In the genomic region with DNA sequence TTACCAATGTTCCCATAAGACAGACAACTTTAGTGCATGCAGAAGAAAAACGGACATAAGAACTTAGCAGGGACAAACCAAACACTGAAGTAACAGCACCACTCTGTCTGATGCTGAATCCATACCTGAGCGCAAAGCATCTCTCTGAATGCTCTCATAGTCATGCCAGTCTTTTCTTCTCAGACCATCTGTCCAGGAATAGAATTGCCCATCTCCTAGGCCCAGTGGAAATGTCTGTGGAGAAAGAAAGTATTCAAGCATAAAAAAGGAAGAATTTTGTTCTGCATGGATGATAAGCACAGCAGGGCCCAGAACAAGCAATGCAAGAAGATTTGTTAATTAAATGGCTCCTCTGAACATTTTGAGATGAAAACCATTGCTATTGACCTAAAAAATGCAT, we compare ENCODE assay signal across 22 mouse cellular contexts.
A peak's percentile ranks its signal among the peaks of the same experiment; 100 is the strongest.
DNase-seq lines count a peak whose midpoint lies in the region; ATAC-seq and TF ChIP-seq lines count a peak whose summit lies in the region.
"Had no signal": no experiment of that assay in that cellular context is flagged by ENCODE, and none has a peak within 500 bp of the region (broad histone marks: within the 10 kb centered on the region; RNA-seq: fewer than 3 reads in every experiment).

No protein-coding gene starts in this region.

- 75% methylated on average over 2 of the region's 2 CpGs for WGBS in hindbrain, postnatal 0 days
- 82% methylated on average over 2 of the region's 2 CpGs for WGBS in hindbrain, embryonic 10.5 days
- WGBS in cerebellum, adult 2 months: 15% methylated on average over 2 of the region's 2 CpGs
- whole genome bisulfite sequencing in kidney, embryonic 14.5 days: 90% methylated on average over 2 of the region's 2 CpGs
- WGBS in lung, adult 2 months: 83% methylated on average over 2 of the region's 2 CpGs

- H3K4me1 ChIP-seq in hindbrain, postnatal 0 days (ENCODE audit: insufficient read depth, low read length): no peaks in the 10 kb centered on the region
- no peaks in the 10 kb centered on the region for H3K4me1 ChIP-seq in hindbrain, embryonic 10.5 days (replicated peaks)
- H3K4me1 ChIP-seq in cerebellum, adult 2 months (ENCODE audit: control insufficient read depth, insufficient read depth, low read length): peaks cover 9% of the 10 kb centered on the region; the same call in 1 of the 2 replicates
- no peaks in the 10 kb centered on the region for H3K4me1 ChIP-seq in kidney, embryonic 14.5 days (ENCODE audit: control insufficient read depth, insufficient read depth, low read length)
- no peaks in the 10 kb centered on the region for H3K4me1 ChIP-seq in lung, adult 2 months (ENCODE audit: control insufficient read depth, insufficient read depth, low read length)
- H3K4me1 ChIP-seq: forebrain, embryonic 13.5 days; kidney, embryonic 15.5 days; lung, embryonic 15.5 days; midbrain, embryonic 12.5 days had no signal

- H3K27ac ChIP-seq in hindbrain, postnatal 0 days: no peak overlapping the region
- H3K27ac ChIP-seq in hindbrain, embryonic 10.5 days: no peak overlapping the region
- no peak overlapping the region for H3K27ac ChIP-seq in cerebellum, adult 2 months (ENCODE audit: insufficient read depth, low read length)
- no peak overlapping the region for H3K27ac ChIP-seq in kidney, embryonic 14.5 days (ENCODE audit: low read depth, low read length)
- H3K27ac ChIP-seq: forebrain, embryonic 13.5 days; kidney, embryonic 15.5 days; liver, embryonic 14.5 days; lung, embryonic 15.5 days; midbrain, embryonic 12.5 days; stomach, postnatal 0 days had no signal

- H3K9me3 ChIP-seq in hindbrain, postnatal 0 days (ENCODE audit: low read length): no peaks in the 10 kb centered on the region
- H3K9me3 ChIP-seq in hindbrain, embryonic 10.5 days: no peaks in the 10 kb centered on the region
- no peaks in the 10 kb centered on the region for H3K9me3 ChIP-seq in kidney, embryonic 14.5 days (ENCODE audit: control insufficient read depth, low read length)
- H3K9me3 ChIP-seq: forebrain, embryonic 13.5 days; kidney, embryonic 15.5 days; lung, embryonic 15.5 days; midbrain, embryonic 12.5 days had no signal

- no peak overlapping the region for H3K4me2 ChIP-seq in hindbrain, postnatal 0 days (ENCODE audit: low read depth, low read length)
- H3K4me2 ChIP-seq in kidney, embryonic 14.5 days (replicated peaks; ENCODE audit: low read depth, low read length): no peak overlapping the region
- H3K4me2 ChIP-seq: forebrain, embryonic 13.5 days; kidney, embryonic 15.5 days; lung, embryonic 15.5 days; midbrain, embryonic 12.5 days had no signal

- no peaks in the 10 kb centered on the region for H3K27me3 ChIP-seq in hindbrain, postnatal 0 days (ENCODE audit: insufficient read depth, low read length)
- H3K27me3 ChIP-seq in hindbrain, embryonic 10.5 days (ENCODE audit: insufficient read depth, poor library complexity, severe bottlenecking): no peaks in the 10 kb centered on the region
- H3K27me3 ChIP-seq in cerebellum, adult 2 months (ENCODE audit: control insufficient read depth, insufficient read depth, low read length): no peaks in the 10 kb centered on the region
- H3K27me3 ChIP-seq in kidney, embryonic 14.5 days (ENCODE audit: control insufficient read depth, insufficient read depth, low read length): no peaks in the 10 kb centered on the region
- H3K27me3 ChIP-seq: forebrain, embryonic 13.5 days; kidney, embryonic 15.5 days; lung, embryonic 15.5 days; midbrain, embryonic 12.5 days had no signal

- no peak overlapping the region for H3K9ac ChIP-seq in hindbrain, postnatal 0 days (replicated peaks; ENCODE audit: low read length)
- no peak overlapping the region for H3K9ac ChIP-seq in kidney, embryonic 14.5 days (ENCODE audit: low read depth, low read length)
- H3K9ac ChIP-seq: forebrain, embryonic 13.5 days; kidney, embryonic 15.5 days; liver, embryonic 14.5 days; lung, embryonic 15.5 days; midbrain, embryonic 12.5 days had no signal

- no peak for TF ChIP-seq CTCF in hindbrain, postnatal 0 days (IDR thresholded peaks at IDR 0.05; ENCODE audit: low read depth)
- TF ChIP-seq CTCF in cerebellum, adult 2 months (IDR thresholded peaks at IDR 0.05; ENCODE audit: borderline replicate concordance, insufficient read depth, low read depth, low read length): no peak
- no peak for TF ChIP-seq CTCF in lung, adult 2 months (IDR thresholded peaks at IDR 0.05; ENCODE audit: insufficient read depth, low read length)

- TF ChIP-seq POLR2A in cerebellum, adult 2 months (IDR thresholded peaks at IDR 0.05; ENCODE audit: borderline replicate concordance, insufficient read depth, low read length): no peak
- no peak for TF ChIP-seq POLR2A in lung, adult 2 months (IDR thresholded peaks at IDR 0.05; ENCODE audit: borderline replicate concordance, extremely low read depth, low read depth, low read length)

- no peak overlapping the region for H3K4me3 ChIP-seq in hindbrain, postnatal 0 days (ENCODE audit: low read length)
- no peak overlapping the region for H3K4me3 ChIP-seq in hindbrain, embryonic 10.5 days
- no peak overlapping the region for H3K4me3 ChIP-seq in cerebellum, adult 2 months (replicated peaks; ENCODE audit: insufficient read depth, low read depth, low read length)
- no peak overlapping the region for H3K4me3 ChIP-seq in kidney, embryonic 14.5 days (ENCODE audit: low read length)
- no peak overlapping the region for H3K4me3 ChIP-seq in lung, adult 2 months (replicated peaks; ENCODE audit: extremely low read depth, low read depth, low read length)
- H3K4me3 ChIP-seq: forebrain, embryonic 13.5 days; kidney, embryonic 15.5 days; lung, embryonic 15.5 days; midbrain, embryonic 12.5 days had no signal

- DNase-seq in hindbrain, postnatal 0 days (ENCODE audit: low spot score): peak; percentile 46
- DNase-seq in hindbrain, embryonic 10.5 days (ENCODE audit: low spot score): no peak
- peak; percentile 89 for DNase-seq in brain, adult 2 months (ENCODE audit: low read depth, low spot score)
- DNase-seq in cerebellum, adult 2 months: peak; percentile 26 to 83
- peak; percentile 50 to 75 for DNase-seq in cerebellum, postnatal 14 days
- no peak for DNase-seq in right cerebral cortex, postnatal 10 days (ENCODE audit: low spot score in 2 of 2)
- no peak for DNase-seq in lung, adult 2 months
- DNase-seq: adrenal gland, postnatal 25 days; gastrocnemius, postnatal 14 days; heart, postnatal 14 days; kidney, postnatal 36 days; liver; thymus, adult 18-20 months; thymus, postnatal 25 days had no signal

- peak; percentile 69 for ATAC-seq in hindbrain, postnatal 0 days
- ATAC-seq in kidney, embryonic 14.5 days (ENCODE audit: low FRiP score, low TSS enrichment): no peak
- ATAC-seq: forebrain, embryonic 13.5 days; intestine, postnatal 0 days had no signal

- no peaks in the 10 kb centered on the region for H3K36me3 ChIP-seq in hindbrain, postnatal 0 days (ENCODE audit: insufficient read depth, low read length)
- H3K36me3 ChIP-seq in hindbrain, embryonic 10.5 days: no peaks in the 10 kb centered on the region
- H3K36me3 ChIP-seq in kidney, embryonic 14.5 days (ENCODE audit: control insufficient read depth, insufficient read depth, low read length): no peaks in the 10 kb centered on the region
- H3K36me3 ChIP-seq: kidney, embryonic 15.5 days; lung, embryonic 15.5 days; midbrain, embryonic 12.5 days had no signal

Comparison
In these comparisons a context has a peak if more than half of its experiments do, and no peak if none do; other contexts are left out.
1. DNase-seq: peak in hindbrain, postnatal 0 days (single experiment), brain, adult 2 months (single experiment), cerebellum, adult 2 months (2 of 2) and cerebellum, postnatal 14 days (2 of 2); none in hindbrain, embryonic 10.5 days (single experiment), right cerebral cortex, postnatal 10 days (0 of 2) and lung, adult 2 months (single experiment).